Mouse (Mus musculus) cortical plate, adult 2 months (tissue): ENCODE data around the gene Cdc42se2.

Source experiments
- CTCF ChIP-seq: fragments of 200-500 bp; IDR thresholded peaks from 2 replicates; pipeline ENCODE4 v1.5.1; 2011; ENCODE audit warnings: mild to moderate bottlenecking, control low read depth, low read length; ENCODE audit not compliant: insufficient read depth; ENCODE audit errors: extremely low read depth
- POLR2A ChIP-seq: fragments of 200-500 bp; IDR thresholded peaks from 2 replicates; pipeline ENCODE4 v1.6.1; 2011; ENCODE audit warnings: mild to moderate bottlenecking, low read length, control low read depth; ENCODE audit not compliant: insufficient read depth; ENCODE audit errors: extremely low read depth

GRCm38 (mm10) chr11:54757993-54758392, 29.5 kb downstream of the Cdc42se2 start:
- TF ChIP-seq CTCF (no peak), POLR2A (no peak)
